Comparison of ENCODE assay signal across 8 mouse cellular contexts in genomic region chr19:54115335-54115734, GRCm38 (mm10).
DNase-seq lines count a peak whose midpoint lies in the region; ATAC-seq lines count a peak whose summit lies in the region.

No protein-coding gene starts in this region.

- no peaks in the 10 kb centered on the region for H3K36me3 ChIP-seq in heart, embryonic 12.5 days
- H3K36me3 ChIP-seq in hindbrain, embryonic 13.5 days = no peaks in the 10 kb centered on the region
- H3K36me3 ChIP-seq in midbrain, embryonic 10.5 days = no peaks in the 10 kb centered on the region

- H3K4me3 ChIP-seq in heart, embryonic 12.5 days = peak overlapping the region; percentile 61
- peak overlapping the region; percentile 43 for H3K4me3 ChIP-seq in hindbrain, embryonic 13.5 days
- H3K4me3 ChIP-seq in midbrain, embryonic 10.5 days = peak overlapping the region; percentile 57

- WGBS in heart, embryonic 12.5 days = 53% methylated on average over 4 of the region's 4 CpGs
- WGBS in hindbrain, embryonic 13.5 days = 20% methylated on average over 4 of the region's 4 CpGs
- 41% methylated on average over 4 of the region's 4 CpGs for WGBS in midbrain, embryonic 10.5 days

- no peaks in the 10 kb centered on the region for H3K9me3 ChIP-seq in heart, embryonic 12.5 days (replicated peaks)
- no peaks in the 10 kb centered on the region for H3K9me3 ChIP-seq in hindbrain, embryonic 13.5 days
- H3K9me3 ChIP-seq in midbrain, embryonic 10.5 days (replicated peaks) = no peaks in the 10 kb centered on the region

- no peak overlapping the region for H3K27ac ChIP-seq in heart, embryonic 12.5 days (ENCODE audit: poor library complexity, severe bottlenecking)
- no peak overlapping the region for H3K27ac ChIP-seq in hindbrain, embryonic 13.5 days
- H3K27ac ChIP-seq in midbrain, embryonic 10.5 days (replicated peaks) = no peak overlapping the region

- peaks cover 12% of the 10 kb centered on the region for H3K27me3 ChIP-seq in heart, embryonic 12.5 days (replicated peaks)
- 0 out of 2 replicates have a peak, but pooled peaks cover 4% of the 10 kb centered on the region for H3K27me3 ChIP-seq in hindbrain, embryonic 13.5 days
- peaks cover 29% of the 10 kb centered on the region for H3K27me3 ChIP-seq in midbrain, embryonic 10.5 days (ENCODE audit: low read depth, poor library complexity, severe bottlenecking)

- peak overlapping the region; percentile 75 for H3K4me2 ChIP-seq in heart, embryonic 12.5 days
- H3K4me2 ChIP-seq in hindbrain, embryonic 13.5 days = peak overlapping the region; percentile 55

- no peak for DNase-seq in heart, postnatal 4 days
- DNase-seq in midbrain, embryonic 10.5 days (ENCODE audit: low spot score) = no peak
- no peak for DNase-seq in left cerebral cortex, postnatal 10 days (ENCODE audit: extremely low spot score in 1 of 2, low spot score in 2 of 2)
- no peak for DNase-seq in thymus, postnatal 36 days
- DNase-seq in natural killer cell, adult 2 months (ENCODE audit: low spot score in 2 of 2) = no peak

- H3K9ac ChIP-seq in heart, embryonic 12.5 days = peak overlapping the region; percentile 70
- peak overlapping the region; percentile 46; the same call in 1 of the 2 replicates for H3K9ac ChIP-seq in hindbrain, embryonic 13.5 days

- H3K4me1 ChIP-seq in heart, embryonic 12.5 days (replicated peaks) = 0 out of 2 replicates have a peak, but pooled peaks cover 3% of the 10 kb centered on the region
- H3K4me1 ChIP-seq in hindbrain, embryonic 13.5 days (replicated peaks) = peaks cover 16% of the 10 kb centered on the region
- H3K4me1 ChIP-seq in midbrain, embryonic 10.5 days = peaks cover 12% of the 10 kb centered on the region

- no peak for ATAC-seq in heart, embryonic 12.5 days (ENCODE audit: insufficient number of reproducible peaks, low FRiP score)
- ATAC-seq in common myeloid progenitor, adult 5-6 weeks (replicated peaks; ENCODE audit: low read depth, poor library complexity, severe bottlenecking) = peak; percentile 30
- 0 out of 2 replicates have a peak, but pooled peaks have one; percentile 52 for ATAC-seq in hindbrain, embryonic 13.5 days (ENCODE audit: low FRiP score)

- intact Hi-C loops in left cerebral cortex, postnatal 10 days (cut with DNase I) = no loop called here
